Mouse (Mus musculus) heart, adult 2 months (tissue): ENCODE results near the gene Hoxb7. TPM values are rescaled to one million over a fixed set of nuclear protein-coding genes. Genes with fewer than 3 reads are reported as not detected.
A peak's percentile ranks its signal among the peaks of the same experiment; 100 is the strongest.

Source experiments
- DNase-seq, 2 experiments: peaks; one replicate each; pipeline ENCODE4 v3.0.0; 2021
- H3K27ac ChIP-seq: fragments of 200-600 bp; 2 replicates; pipeline ENCODE4 v1.8.1; 2022
- H3K27me3 ChIP-seq: fragments of 200-500 bp; 2 replicates; pipeline ENCODE4 v1.6.1; 2012; ENCODE audit warnings: mild to moderate bottlenecking, low read length, inconsistent platforms, mixed read lengths; ENCODE audit not compliant: control insufficient read depth, insufficient read depth
- H3K36me3 ChIP-seq: fragments of 200-500 bp; 2 replicates; pipeline ENCODE4 v1.6.1; 2012; ENCODE audit warnings: low read length, inconsistent platforms; ENCODE audit not compliant: control insufficient read depth, insufficient read depth
- H3K4me1 ChIP-seq: fragments of 200-500 bp; 2 replicates; pipeline ENCODE4 v1.6.1; 2011; ENCODE audit warnings: low read length; ENCODE audit not compliant: control insufficient read depth, insufficient read depth
- H3K4me3 ChIP-seq: fragments of 200-600 bp; 2 replicates; pipeline ENCODE4 v1.8.1; 2022
- H3K79me2 ChIP-seq: fragments of 200-500 bp; replicated peaks from 2 replicates; pipeline ENCODE4 v1.6.1; 2012; ENCODE audit warnings: mild to moderate bottlenecking, inconsistent platforms, low read length, moderate library complexity, mixed read lengths; ENCODE audit not compliant: control insufficient read depth, insufficient read depth
- H3K9ac ChIP-seq: fragments of 200-500 bp; 2 replicates; pipeline ENCODE4 v1.6.1; 2012; ENCODE audit warnings: low read depth, mild to moderate bottlenecking, control low read depth, inconsistent platforms, low read length, mixed read lengths
- CTCF ChIP-seq: fragments of 200-600 bp; IDR thresholded peaks from 2 replicates; pipeline ENCODE4 v1.8.1; 2022; ENCODE audit warnings: antibody characterized with exemption, mild to moderate bottlenecking, moderate library complexity
- EP300 ChIP-seq: fragments of 200-500 bp; IDR thresholded peaks from 2 replicates; pipeline ENCODE4 v1.6.1; 2011; ENCODE audit warnings: low read depth, low read length, control low read depth; ENCODE audit not compliant: insufficient read depth
- POLR2A ChIP-seq: fragments of 200-500 bp; IDR thresholded peaks from 2 replicates; pipeline ENCODE4 v1.6.1; 2011; ENCODE audit warnings: mild to moderate bottlenecking, low read depth, low read length, control low read depth; ENCODE audit not compliant: insufficient read depth
- WGBS: fragments of 180-500 bp; shearing (Covaris S2); methylation state at CpG from one replicate; pipeline ENCODE4 v1.1.7; 2018; 5-methylcytosine and 5-hydroxymethylcytosine counted together
- intact Hi-C: fragments of 180-260 bp; cut with DNase I; formaldehyde crosslinking; loops from one replicate; pipeline ENCODE4 v1.15.1; 2025
- polyA plus RNA-seq: library from polyadenylated mRNA; depleted of rRNA; stranded (reverse); fragments of >200 nt; gene quantifications from 2 replicates; pipeline ENCODE4 v1.2.3, GENCODE M21; 2012
- total RNA-seq, 2 experiments: library from RNA; stranded (reverse); gene quantifications; 2 replicates each; pipeline ENCODE4 v1.2.3; 2021

The Hoxb7 gene
- total and polyA plus RNA-seq, 3 experiments = not detected

DNA sequence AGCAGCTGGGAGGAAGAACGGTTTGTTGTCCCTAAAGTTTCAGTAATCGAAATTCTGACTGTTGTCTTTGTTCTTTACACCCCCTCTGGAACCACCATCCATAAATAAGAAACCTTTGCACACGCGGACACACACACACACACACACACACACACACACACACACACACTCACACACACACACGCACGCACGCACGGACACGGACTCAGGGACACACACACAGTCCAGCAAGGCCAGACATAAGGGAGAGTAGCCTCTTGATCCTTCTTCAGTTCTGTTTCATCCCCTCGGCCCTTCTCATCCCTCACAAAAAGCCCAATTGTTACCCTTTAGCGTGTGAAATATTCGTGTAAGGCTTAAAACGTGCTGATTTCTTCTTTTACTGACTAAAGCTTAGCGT is 8.1 kb upstream of the Hoxb7 start:
- H3K27me3 ChIP-seq = peaks cover 39% of the 10 kb centered on the region
- WGBS = 25% methylated on average over 14 of the region's 14 CpGs
- TF ChIP-seq POLR2A = no peak
- TF ChIP-seq EP300 = no peak
- TF ChIP-seq CTCF = no peak

DNA sequence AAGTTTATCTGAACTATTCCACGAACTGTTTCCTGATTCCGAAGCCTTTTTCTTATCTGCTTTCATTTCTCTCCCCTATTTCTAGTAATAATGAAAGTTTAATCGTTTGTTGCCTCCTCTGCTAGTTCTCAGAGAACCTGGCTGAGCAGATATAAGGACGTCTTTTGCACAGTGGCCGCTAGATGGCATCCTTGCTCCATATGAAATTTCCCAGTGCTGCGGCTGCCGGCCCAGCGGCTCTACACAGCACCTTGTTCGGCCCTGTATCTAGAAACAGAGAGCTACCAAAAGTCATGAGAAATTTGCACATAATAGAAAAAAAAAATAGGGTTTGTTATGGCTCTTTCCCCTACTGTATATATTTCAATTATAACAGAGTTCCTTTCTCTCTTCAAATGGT is 7.7 kb upstream of the Hoxb7 start:
- TF ChIP-seq CTCF (peak; percentile 97), EP300 (peak; percentile 79; the same call in 1 of the 2 replicates), POLR2A (no peak)
- intact Hi-C loops = loop anchor here (1.0 to 5.0 kb wide), 4 partner anchors 16 to 584 kb away; no protein-coding TSS in a partner anchor
- H3K27me3 ChIP-seq = peaks cover 39% of the 10 kb centered on the region
- H3K4me3 ChIP-seq = no peak overlapping the region
- 2% methylated on average over 9 of the region's 9 CpGs for whole genome bisulfite sequencing
- H3K36me3 ChIP-seq = no peaks in the 10 kb centered on the region
- DNase-seq = peak; percentile 79 to 85
- H3K4me1 ChIP-seq = no peaks in the 10 kb centered on the region
- H3K27ac ChIP-seq = no peak overlapping the region
- H3K9ac ChIP-seq = no peak overlapping the region
- H3K79me2 ChIP-seq = no peaks in the 10 kb centered on the region

More for the DNA sequence above, 8.1 kb upstream of the Hoxb7 start:
- DNase-seq = no peak
- Histone ChIP-seq H3K79me2 (no peaks in the 10 kb centered on the region), H3K36me3 (no peaks in the 10 kb centered on the region), H3K27ac (no peak overlapping the region), H3K9ac (no peak overlapping the region), H3K4me1 (no peaks in the 10 kb centered on the region), H3K4me3 (no peak overlapping the region)
- intact Hi-C loops = loop anchor here (2.0 to 5.0 kb wide), 3 partner anchors 274 to 584 kb away; no protein-coding TSS in a partner anchor

DNA sequence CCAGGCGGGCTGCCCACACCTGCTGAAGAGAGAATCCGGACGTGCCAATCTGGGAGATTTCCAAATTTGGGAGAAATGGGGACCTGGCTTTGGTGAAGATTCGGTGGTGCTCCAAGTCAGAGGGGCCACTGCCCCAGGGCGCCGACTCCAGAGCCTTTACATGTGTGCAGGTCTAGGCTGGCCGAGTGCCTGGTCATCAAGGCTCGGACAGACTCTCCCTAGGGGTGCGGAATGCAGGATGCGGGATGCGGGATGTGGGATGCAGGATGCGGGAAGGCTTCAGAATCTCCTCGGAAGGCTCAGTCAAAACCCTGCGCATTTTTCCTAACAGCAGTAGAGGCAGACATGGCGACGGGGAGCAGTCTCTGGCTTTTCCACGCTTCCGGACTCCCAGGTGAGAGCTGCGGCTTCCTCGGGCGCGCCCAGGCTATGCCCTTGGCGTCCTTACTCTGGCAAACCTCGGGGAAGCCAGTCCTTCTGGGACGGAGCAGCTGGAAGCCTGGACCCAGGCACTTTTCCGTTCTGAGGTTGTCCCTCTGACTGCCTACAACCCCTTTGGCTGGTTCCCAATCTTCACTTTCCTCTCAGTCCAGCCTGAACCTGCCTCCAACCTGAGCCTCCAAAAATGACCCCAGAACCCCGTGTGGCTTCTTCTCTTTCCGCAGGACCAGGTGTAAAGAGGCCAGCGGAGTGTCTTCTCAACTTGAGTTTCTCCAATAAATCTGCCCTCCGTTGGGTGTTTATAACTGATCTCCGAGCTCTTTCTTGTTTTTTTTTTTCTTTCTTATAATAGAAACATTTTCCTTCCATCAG is 6.8 kb upstream of the Hoxb7 start:
- intact Hi-C loops = loop anchor here (1.0 to 10.0 kb wide), 7 partner anchors 15 to 583 kb away; partner anchors contain the start of gene Igf2bp1
- Histone ChIP-seq H3K9ac (no peak overlapping the region), H3K4me1 (0 out of 2 replicates have a peak, but pooled peaks cover 1% of the 10 kb centered on the region), H3K36me3 (no peaks in the 10 kb centered on the region), H3K27ac (no peak overlapping the region), H3K79me2 (no peaks in the 10 kb centered on the region), H3K27me3 (peaks cover 41% of the 10 kb centered on the region), H3K4me3 (no peak overlapping the region)
- no peak for DNase-seq
- TF ChIP-seq EP300 (no peak), POLR2A (no peak), CTCF (no peak)
- 5% methylated on average over 31 of the region's 31 CpGs for WGBS

DNA sequence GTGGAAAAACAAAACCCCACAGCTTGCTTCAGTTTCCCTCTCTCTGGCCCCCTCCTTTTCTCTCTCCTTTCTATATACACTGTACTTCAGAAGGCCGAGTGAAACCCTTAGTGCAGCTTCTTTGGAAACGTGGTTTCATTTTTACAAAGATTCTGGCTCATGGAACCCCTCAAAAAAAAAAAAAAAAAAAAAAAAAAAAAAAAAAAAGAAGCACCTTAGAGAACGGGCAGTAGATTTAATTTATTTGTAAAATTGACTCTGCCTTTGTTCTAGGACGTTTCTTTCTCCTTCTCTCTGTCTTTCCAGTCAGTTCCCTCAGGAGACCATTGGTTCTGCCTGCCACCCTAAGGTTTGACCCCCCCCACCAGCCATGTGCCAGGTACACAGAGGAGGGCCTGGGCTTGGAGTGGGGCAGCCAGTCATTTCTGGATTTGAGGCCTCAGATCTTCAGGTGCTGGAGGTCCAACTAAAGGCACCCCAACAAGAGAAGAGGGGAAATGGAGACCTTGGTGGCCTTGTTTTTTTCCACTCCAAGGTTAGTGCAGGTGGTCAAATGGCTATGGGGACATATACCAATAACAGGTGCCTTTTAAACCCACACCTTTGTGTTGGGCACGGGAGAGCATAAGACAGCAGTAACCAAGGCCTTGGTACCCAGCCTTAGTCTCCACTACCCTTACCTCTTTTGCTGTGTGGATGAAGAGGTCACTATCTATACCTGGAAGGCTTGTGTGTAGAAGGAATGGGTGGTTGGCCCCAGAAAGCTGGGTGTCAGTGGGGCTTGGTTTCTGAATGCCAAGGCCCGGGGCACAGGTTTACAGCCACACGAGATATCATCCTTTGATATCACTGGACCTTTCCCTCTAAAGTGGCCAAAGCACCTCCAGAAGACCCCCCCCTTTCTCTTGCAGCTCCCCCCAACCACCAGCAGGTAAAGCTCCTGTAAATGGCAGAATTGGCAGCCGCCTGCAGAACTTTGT is 5.7 kb upstream of the Hoxb7 start:
- intact Hi-C loops = loop anchor here (1.0 to 10.0 kb wide), 3 partner anchors 256 to 444 kb away; partner anchors contain the start of gene Igf2bp1
- 18% methylated on average over 8 of the region's 8 CpGs for WGBS
- Histone ChIP-seq H3K79me2 (no peaks in the 10 kb centered on the region), H3K27ac (no peak overlapping the region), H3K27me3 (peaks cover 44% of the 10 kb centered on the region), H3K4me3 (no peak overlapping the region), H3K9ac (no peak overlapping the region), H3K4me1 (peaks cover 1% of the 10 kb centered on the region; the same call in 1 of the 2 replicates), H3K36me3 (no peaks in the 10 kb centered on the region)
- TF ChIP-seq POLR2A (no peak), EP300 (no peak), CTCF (no peak)
- no peak for DNase-seq

DNA sequence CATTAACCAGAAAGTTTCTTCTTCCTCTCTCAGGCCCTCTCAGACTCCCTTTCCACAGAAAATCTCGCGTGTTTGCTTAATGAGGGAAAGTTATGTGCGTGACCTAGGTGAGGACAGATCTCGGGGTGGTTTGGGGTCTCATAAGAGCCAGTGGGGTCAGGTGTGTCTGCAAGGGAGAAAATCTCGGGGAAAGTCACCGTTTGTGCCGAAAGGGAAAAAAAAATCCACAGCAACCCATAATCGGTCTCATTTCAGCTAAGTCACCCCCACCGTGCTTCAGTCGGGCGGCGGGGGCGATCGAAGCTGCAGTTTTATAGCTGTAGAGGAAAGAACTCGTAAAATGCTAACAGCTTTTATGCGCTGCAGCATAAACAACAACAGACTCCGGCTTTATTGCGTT is 5.0 kb upstream of the Hoxb7 start:
- Histone ChIP-seq H3K27me3 (peaks cover 47% of the 10 kb centered on the region), H3K27ac (no peak overlapping the region), H3K4me1 (peaks cover 1% of the 10 kb centered on the region; the same call in 1 of the 2 replicates), H3K9ac (no peak overlapping the region), H3K36me3 (no peaks in the 10 kb centered on the region), H3K79me2 (no peaks in the 10 kb centered on the region), H3K4me3 (no peak overlapping the region)
- no peak for DNase-seq
- TF ChIP-seq EP300 (no peak), CTCF (no peak), POLR2A (no peak)
- WGBS = 12% methylated on average over 18 of the region's 18 CpGs
- intact Hi-C loops = loop anchor here (10.0 kb wide), 2 partner anchors 277 to 443 kb away; partner anchors contain the start of gene Igf2bp1
